Mouse (Mus musculus): ENCODE measurements at regions not wholly inside any gene's neighbourhood (a gene's known extent, or its start where the extent isn't known, plus 50 kb on each side); places are given as distances from the start of the nearest gene placed in this dataset.

DNA sequence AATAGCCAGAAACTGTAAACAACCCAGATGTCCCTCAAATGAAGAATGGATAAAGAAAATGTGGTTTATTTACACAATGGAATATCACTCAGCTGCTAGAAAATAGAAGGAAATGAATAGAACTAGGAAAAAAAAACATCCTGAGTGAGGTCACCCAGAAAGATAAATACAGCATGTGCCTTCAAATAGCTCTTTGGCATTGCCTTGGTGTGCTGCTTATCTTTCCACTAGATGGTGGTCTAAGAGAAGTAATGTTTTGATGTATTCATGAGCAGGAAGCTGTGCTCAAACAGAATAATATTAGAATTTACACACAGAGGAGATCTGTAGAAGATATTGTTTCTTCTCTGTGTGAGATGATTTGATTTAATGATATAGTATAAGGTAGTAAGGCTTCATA is 78.8 kb downstream of the Zfp619 start:
- no peaks in the 10 kb centered on the region for H3K36me3 ChIP-seq (ENCODE audit: insufficient read depth, low read length)
- no peak overlapping the region for H3K27ac ChIP-seq (ENCODE audit: low read length)
- DNase-seq (ENCODE audit: low spot score) (peak; percentile 73), ATAC-seq (peak; percentile 44; the same call in 1 of the 2 replicates)
- no peaks in the 10 kb centered on the region for H3K4me1 ChIP-seq (ENCODE audit: insufficient read depth, low read depth, low read length)
- H3K4me3 ChIP-seq (ENCODE audit: low read depth, low read length), result no peak overlapping the region
- no peaks in the 10 kb centered on the region for H3K27me3 ChIP-seq (replicated peaks; ENCODE audit: insufficient read depth, low read length)
- H3K4me2 ChIP-seq (replicated peaks; ENCODE audit: low read depth, low read length), result no peak overlapping the region
- no peak overlapping the region for H3K9ac ChIP-seq (replicated peaks; ENCODE audit: low read depth)
- TF ChIP-seq CTCF (IDR thresholded peaks at IDR 0.05) (peak; percentile 63), EP300 (IDR thresholded peaks at IDR 0.05) (peak; percentile 53; the same call in 1 of the 2 replicates)
- no peaks in the 10 kb centered on the region for H3K9me3 ChIP-seq (ENCODE audit: low read length)

DNA sequence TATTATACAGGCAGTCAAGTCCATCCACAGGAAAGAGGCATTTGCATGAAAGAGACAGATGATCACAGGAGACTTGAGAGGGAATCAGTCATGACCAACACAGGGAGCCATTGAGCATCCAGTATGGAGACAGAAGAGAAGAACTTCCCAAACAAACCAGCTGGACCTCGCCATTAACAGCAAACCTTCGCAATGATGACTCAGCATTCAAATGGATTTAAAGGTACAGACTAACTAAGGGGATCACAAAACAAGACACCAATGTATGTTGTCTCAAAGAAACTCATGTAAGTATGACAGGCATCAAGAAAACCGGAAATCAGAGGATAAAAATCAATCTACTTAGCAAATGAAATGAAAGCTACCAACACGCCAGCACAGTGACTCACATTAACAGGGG is 96.2 kb downstream of the Zfp619 start:
- Histone ChIP-seq H3K9ac (replicated peaks; ENCODE audit: low read depth) (no peak overlapping the region), H3K27me3 (replicated peaks; ENCODE audit: insufficient read depth, low read length) (no peaks in the 10 kb centered on the region), H3K27ac (ENCODE audit: low read length) (no peak overlapping the region), H3K36me3 (ENCODE audit: insufficient read depth, low read length) (no peaks in the 10 kb centered on the region), H3K9me3 (ENCODE audit: low read length) (no peaks in the 10 kb centered on the region), H3K4me3 (ENCODE audit: low read depth, low read length) (no peak overlapping the region), H3K4me1 (ENCODE audit: insufficient read depth, low read depth, low read length) (no peaks in the 10 kb centered on the region), H3K4me2 (replicated peaks; ENCODE audit: low read depth, low read length) (no peak overlapping the region)
- TF ChIP-seq EP300 (IDR thresholded peaks at IDR 0.05) (no peak), CTCF (IDR thresholded peaks at IDR 0.05) (no peak)
- ATAC-seq (no peak), DNase-seq (ENCODE audit: low spot score) (no peak)
- 72% methylated on average over 4 of the region's 4 CpGs for WGBS

DNA sequence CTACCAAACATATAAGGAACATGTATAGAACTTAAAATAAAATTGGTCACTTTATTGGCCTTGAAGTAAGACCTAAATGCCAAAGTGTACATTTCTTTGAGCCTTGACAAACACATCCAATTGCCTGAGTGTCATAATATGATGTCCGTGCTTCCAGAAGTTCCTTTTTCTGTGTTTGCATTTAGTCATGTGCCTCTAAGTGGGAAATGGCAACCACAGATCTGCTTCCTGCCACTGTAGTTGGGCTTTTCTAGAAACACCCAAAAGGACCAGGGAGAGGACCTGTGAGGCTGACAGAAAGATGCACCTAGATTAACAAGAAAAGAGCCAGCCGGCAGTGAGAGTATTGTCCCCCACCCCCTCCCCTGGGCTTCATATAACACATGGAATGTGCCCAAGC is 97.5 kb downstream of the Zfp619 start:
- Histone ChIP-seq H3K27me3 (replicated peaks; ENCODE audit: insufficient read depth, low read length) (no peaks in the 10 kb centered on the region), H3K4me1 (ENCODE audit: insufficient read depth, low read depth, low read length) (no peaks in the 10 kb centered on the region), H3K4me2 (replicated peaks; ENCODE audit: low read depth, low read length) (no peak overlapping the region), H3K9ac (replicated peaks; ENCODE audit: low read depth) (no peak overlapping the region), H3K9me3 (ENCODE audit: low read length) (no peaks in the 10 kb centered on the region), H3K27ac (ENCODE audit: low read length) (no peak overlapping the region), H3K4me3 (ENCODE audit: low read depth, low read length) (no peak overlapping the region), H3K36me3 (ENCODE audit: insufficient read depth, low read length) (no peaks in the 10 kb centered on the region)
- no peak for DNase-seq (ENCODE audit: low spot score)
- TF ChIP-seq CTCF (IDR thresholded peaks at IDR 0.05) (no peak), EP300 (IDR thresholded peaks at IDR 0.05) (no peak)
- WGBS, result 51% methylated on average over 2 of the region's 2 CpGs
- no peak for ATAC-seq

DNA sequence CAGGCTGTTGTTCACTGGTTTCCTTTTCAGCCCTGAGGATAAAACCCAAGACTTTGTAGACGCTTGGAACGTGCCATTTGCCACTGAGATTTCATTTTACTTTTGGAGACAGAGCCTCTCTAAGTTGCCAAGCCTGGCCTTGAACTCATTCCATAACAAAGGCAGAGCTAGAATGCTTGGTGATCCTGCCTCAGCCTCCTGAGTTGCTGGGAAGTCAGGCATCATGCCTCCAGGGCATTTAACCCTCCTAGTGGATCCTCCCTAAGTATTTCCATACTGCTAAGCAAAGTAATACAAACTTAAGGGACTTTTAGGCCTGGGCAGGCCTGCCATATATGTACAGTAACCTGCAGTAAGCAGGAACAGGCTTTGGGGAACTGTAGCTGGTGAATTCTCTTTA is 104.2 kb downstream of the Zfp619 start:
- DNase-seq (ENCODE audit: low spot score) (no peak), ATAC-seq (no peak)
- no peaks in the 10 kb centered on the region for H3K36me3 ChIP-seq (ENCODE audit: insufficient read depth, low read length)
- WGBS, result 86% methylated on average over 2 of the region's 2 CpGs
- H3K4me1 ChIP-seq (ENCODE audit: insufficient read depth, low read depth, low read length), result no peaks in the 10 kb centered on the region
- TF ChIP-seq CTCF (IDR thresholded peaks at IDR 0.05) (no peak), EP300 (IDR thresholded peaks at IDR 0.05) (no peak)
- no peak overlapping the region for H3K4me2 ChIP-seq (replicated peaks; ENCODE audit: low read depth, low read length)
- no peak overlapping the region for H3K4me3 ChIP-seq (ENCODE audit: low read depth, low read length)
- no peaks in the 10 kb centered on the region for H3K27me3 ChIP-seq (replicated peaks; ENCODE audit: insufficient read depth, low read length)
- H3K9ac ChIP-seq (replicated peaks; ENCODE audit: low read depth), result no peak overlapping the region
- H3K9me3 ChIP-seq (ENCODE audit: low read length), result no peaks in the 10 kb centered on the region
- no peak overlapping the region for H3K27ac ChIP-seq (ENCODE audit: low read length)

DNA sequence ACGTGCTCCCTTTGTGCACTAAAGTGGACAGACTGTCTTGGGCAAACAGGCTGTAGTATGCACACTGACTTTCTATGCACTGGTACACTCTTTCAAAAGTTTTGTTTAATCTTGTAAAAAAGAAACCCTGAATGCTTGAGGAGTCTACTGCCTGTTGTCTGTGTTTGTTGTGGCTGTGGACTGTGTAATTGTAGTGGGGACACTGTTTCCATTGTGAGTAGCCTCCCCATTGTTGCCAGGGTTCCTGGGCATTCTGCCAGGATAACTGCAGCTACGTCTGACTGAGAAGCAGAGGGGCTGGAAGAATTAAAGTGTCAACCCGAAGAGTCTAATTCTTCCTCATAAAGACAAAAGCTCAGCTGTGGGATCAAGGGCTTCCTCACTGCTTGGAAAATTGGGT is 115.3 kb downstream of the Zfp619 start:
- H3K27me3 ChIP-seq (replicated peaks; ENCODE audit: insufficient read depth, low read length), result no peaks in the 10 kb centered on the region
- no peak overlapping the region for H3K4me3 ChIP-seq (ENCODE audit: low read depth, low read length)
- DNase-seq (ENCODE audit: low spot score) (no peak), ATAC-seq (no peak)
- H3K4me2 ChIP-seq (replicated peaks; ENCODE audit: low read depth, low read length), result no peak overlapping the region
- H3K36me3 ChIP-seq (ENCODE audit: insufficient read depth, low read length), result no peaks in the 10 kb centered on the region
- no peak overlapping the region for H3K27ac ChIP-seq (ENCODE audit: low read length)
- no peaks in the 10 kb centered on the region for H3K4me1 ChIP-seq (ENCODE audit: insufficient read depth, low read depth, low read length)
- TF ChIP-seq CTCF (IDR thresholded peaks at IDR 0.05) (no peak), EP300 (IDR thresholded peaks at IDR 0.05) (no peak)
- H3K9ac ChIP-seq (replicated peaks; ENCODE audit: low read depth), result no peak overlapping the region
- H3K9me3 ChIP-seq (ENCODE audit: low read length), result no peaks in the 10 kb centered on the region
- WGBS, result 15% methylated on average over 3 of the region's 3 CpGs

DNA sequence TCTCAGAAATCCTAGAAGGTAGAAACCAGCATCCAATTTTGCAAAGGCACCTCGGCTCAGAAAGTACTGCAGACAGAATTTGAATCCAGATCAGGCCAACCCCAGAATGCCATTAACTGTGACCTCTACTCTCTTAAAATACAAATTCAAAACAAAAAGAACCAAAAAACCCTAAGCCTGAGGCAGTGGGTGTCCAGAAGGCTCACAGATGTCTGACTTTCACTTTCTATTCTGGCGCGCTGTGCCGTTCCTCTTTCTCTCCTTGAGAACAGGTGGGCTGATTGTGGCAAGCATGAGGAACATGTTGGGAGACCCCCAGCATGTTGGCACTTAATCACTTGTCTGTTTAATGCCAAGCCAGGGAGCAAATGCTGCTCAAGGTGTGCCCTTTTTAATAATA is 124.8 kb downstream of the Zfp619 start:
- Histone ChIP-seq H3K27ac (ENCODE audit: low read length) (no peak overlapping the region), H3K9ac (replicated peaks; ENCODE audit: low read depth) (no peak overlapping the region), H3K36me3 (ENCODE audit: insufficient read depth, low read length) (no peaks in the 10 kb centered on the region), H3K4me3 (ENCODE audit: low read depth, low read length) (no peak overlapping the region), H3K9me3 (ENCODE audit: low read length) (no peaks in the 10 kb centered on the region), H3K27me3 (replicated peaks; ENCODE audit: insufficient read depth, low read length) (no peaks in the 10 kb centered on the region), H3K4me2 (replicated peaks; ENCODE audit: low read depth, low read length) (no peak overlapping the region), H3K4me1 (ENCODE audit: insufficient read depth, low read depth, low read length) (no peaks in the 10 kb centered on the region)
- TF ChIP-seq EP300 (IDR thresholded peaks at IDR 0.05) (no peak), CTCF (IDR thresholded peaks at IDR 0.05) (no peak)
- DNase-seq (ENCODE audit: low spot score) (no peak), ATAC-seq (no peak)
- WGBS, result 76% methylated on average over 4 of the region's 4 CpGs

DNA sequence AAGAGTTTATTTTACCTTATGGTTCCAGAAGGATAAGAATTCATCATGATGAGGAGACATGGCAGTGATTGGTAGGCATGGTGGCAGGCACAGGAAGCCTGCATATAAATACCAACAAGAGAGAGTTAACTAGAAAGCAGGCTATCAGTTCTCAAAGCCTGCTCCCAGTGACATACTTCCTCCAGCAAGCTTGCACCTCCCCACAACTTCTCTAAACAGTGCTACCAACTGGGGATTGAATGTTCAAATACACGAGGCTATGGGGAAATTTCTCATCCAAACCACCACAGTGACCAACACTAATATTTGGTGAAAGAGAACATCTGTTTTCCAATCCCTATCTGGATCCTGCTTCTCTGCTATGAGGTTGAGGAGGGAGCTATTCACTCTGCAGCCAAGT is 125.8 kb downstream of the Zfp619 start:
- Histone ChIP-seq H3K4me1 (ENCODE audit: insufficient read depth, low read depth, low read length) (no peaks in the 10 kb centered on the region), H3K4me2 (replicated peaks; ENCODE audit: low read depth, low read length) (no peak overlapping the region), H3K27me3 (replicated peaks; ENCODE audit: insufficient read depth, low read length) (no peaks in the 10 kb centered on the region), H3K27ac (ENCODE audit: low read length) (no peak overlapping the region), H3K36me3 (ENCODE audit: insufficient read depth, low read length) (no peaks in the 10 kb centered on the region), H3K9ac (replicated peaks; ENCODE audit: low read depth) (no peak overlapping the region), H3K4me3 (ENCODE audit: low read depth, low read length) (no peak overlapping the region), H3K9me3 (ENCODE audit: low read length) (no peaks in the 10 kb centered on the region)
- no peak for TF ChIP-seq EP300 (IDR thresholded peaks at IDR 0.05)
- TF ChIP-seq CTCF (IDR thresholded peaks at IDR 0.05), result no peak
- DNase-seq (ENCODE audit: low spot score) (no peak), ATAC-seq (no peak)
- WGBS, result 15% methylated on average over 1 of the region's 1 CpGs
